Mouse (Mus musculus): ENCODE results near the gene Rab11fip3. TPM values are rescaled to one million over a fixed set of nuclear protein-coding genes. Genes with fewer than 3 reads are reported as not detected.

Rab11fip3 gene
- polyA plus RNA-seq, 1 experiment from 2014 or later, result 27.0 TPM

DNA sequence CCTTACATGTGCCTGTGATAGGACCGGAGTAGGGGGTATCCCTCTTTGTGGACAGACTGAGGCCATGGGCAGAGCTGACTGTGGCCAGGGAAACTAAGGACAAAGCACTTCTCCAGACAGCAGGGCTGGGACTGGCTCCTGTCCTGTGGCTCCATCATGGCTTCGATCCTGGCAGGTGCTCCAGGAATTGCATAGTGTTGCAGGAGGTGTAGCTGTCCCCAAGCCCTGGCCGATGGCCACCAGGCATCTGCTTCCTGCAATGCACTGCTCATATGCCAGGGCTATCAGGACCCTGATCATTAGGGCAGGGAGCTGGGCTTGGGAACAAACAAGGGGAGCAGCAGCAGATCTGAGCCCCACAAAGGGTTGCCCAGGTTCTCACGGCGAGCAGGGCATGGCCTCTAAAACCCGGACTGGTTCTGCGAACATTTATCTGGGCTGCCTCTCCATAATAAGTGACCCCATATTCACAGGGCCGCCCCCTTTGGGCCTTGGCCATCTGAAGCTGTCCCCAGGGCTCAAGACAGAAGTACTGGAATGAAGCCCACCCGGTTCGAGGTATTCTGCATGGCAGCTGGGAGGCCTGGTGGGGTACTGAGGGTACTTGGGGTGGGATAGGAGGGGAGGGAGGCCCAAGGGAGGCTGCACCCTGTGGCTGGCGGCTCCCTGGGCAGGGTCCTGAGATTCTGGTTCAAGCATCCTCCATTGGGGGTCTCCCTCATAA is 110.4 kb downstream of the Rab11fip3 start:
- no peak overlapping the region for H3K4me2 ChIP-seq
- peaks cover 33% of the 10 kb centered on the region for H3K36me3 ChIP-seq
- no peak overlapping the region for H3K4me3 ChIP-seq (replicated peaks)
- H3K27ac ChIP-seq (replicated peaks), result no peak overlapping the region
- no peak overlapping the region for H3K9ac ChIP-seq (replicated peaks)
- no peaks in the 10 kb centered on the region for H3K4me1 ChIP-seq
- 95% methylated on average over 11 of the region's 11 CpGs for WGBS
- no peaks in the 10 kb centered on the region; the same call in 1 of the 2 replicates for H3K27me3 ChIP-seq (replicated peaks)
- H3K9me3 ChIP-seq (replicated peaks), result no peaks in the 10 kb centered on the region
- no peak for ATAC-seq (ENCODE audit: low FRiP score)

DNA sequence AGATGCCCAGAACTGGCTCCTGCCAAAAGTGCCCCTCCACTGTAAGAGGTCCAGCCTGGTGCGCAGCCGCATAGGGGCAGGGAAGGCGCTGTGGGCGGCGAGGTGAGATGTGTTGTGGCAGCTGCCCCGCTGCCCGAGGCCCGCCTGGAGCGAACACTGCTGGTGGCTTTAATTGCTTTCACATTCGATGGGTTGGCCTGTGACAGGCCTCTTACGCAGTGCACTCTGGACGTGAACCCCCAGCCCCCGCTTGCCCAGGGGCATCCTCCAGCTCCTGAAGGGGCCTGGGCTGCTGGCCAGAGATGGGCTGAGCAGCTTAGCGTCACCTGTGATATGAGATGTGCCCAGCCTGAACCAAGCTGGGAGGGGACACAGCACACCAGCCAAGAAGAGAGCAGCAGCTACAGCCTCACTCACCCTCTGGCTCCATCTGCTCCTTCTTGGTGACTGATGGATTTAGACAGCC is 111.7 kb downstream of the Rab11fip3 start:
- H3K9me3 ChIP-seq (replicated peaks), result no peaks in the 10 kb centered on the region
- 80% methylated on average over 14 of the region's 14 CpGs for WGBS
- ATAC-seq (ENCODE audit: low FRiP score), result no peak
- no peak overlapping the region for H3K9ac ChIP-seq (replicated peaks)
- no peaks in the 10 kb centered on the region for H3K4me1 ChIP-seq
- peaks cover 24% of the 10 kb centered on the region for H3K36me3 ChIP-seq
- H3K27ac ChIP-seq (replicated peaks), result no peak overlapping the region
- H3K4me2 ChIP-seq, result no peak overlapping the region
- H3K27me3 ChIP-seq (replicated peaks), result peaks cover 11% of the 10 kb centered on the region
- H3K4me3 ChIP-seq (replicated peaks), result no peak overlapping the region

DNA sequence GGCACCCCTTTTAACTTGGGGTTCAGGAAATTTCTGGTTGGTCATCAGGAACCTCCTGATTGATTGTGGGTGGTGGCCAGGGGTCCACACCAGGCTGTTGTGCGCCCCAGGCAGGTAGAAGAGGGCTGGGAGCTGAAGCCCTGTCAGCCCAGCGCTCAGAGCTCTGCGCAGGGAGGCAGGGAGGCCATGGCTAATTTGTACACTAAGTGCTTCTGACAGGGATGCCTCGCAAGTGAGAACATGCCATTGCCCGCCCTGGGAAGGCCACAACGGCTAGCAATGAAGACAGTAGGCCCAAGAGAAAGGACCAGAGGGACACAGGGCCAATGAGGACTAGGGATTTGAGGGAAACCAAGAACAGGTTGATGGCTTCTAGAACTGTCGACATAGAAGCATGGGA is 112.7 kb downstream of the Rab11fip3 start:
- Histone ChIP-seq H3K4me3 (replicated peaks) (no peak overlapping the region), H3K4me1 (peaks cover 8% of the 10 kb centered on the region), H3K9me3 (replicated peaks) (no peaks in the 10 kb centered on the region), H3K36me3 (peaks cover 18% of the 10 kb centered on the region), H3K4me2 (no peak overlapping the region), H3K9ac (replicated peaks) (no peak overlapping the region), H3K27me3 (replicated peaks) (peaks cover 21% of the 10 kb centered on the region), H3K27ac (replicated peaks) (no peak overlapping the region)
- WGBS, result 78% methylated on average over 7 of the region's 7 CpGs
- ATAC-seq (ENCODE audit: low FRiP score), result no peak

DNA sequence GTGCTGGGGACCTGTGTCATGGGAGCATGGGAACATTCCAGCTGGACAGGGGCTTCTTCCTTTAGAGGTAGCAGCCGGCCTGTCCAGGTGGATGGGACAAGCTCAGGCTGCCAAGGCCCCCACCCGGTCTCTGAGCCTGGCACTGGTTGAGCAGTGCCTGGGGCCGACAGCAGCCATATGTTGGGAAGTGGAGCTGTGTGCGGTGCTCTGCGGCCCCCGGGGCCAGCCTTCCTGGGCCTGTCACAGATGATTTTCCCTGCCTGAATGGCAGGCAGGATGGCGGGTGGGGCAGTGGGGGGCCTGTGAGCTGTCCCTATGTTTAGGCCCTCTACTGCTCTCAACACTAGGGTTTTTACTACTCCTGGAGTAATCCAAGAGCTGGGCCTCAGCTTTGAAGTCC is 113.2 kb downstream of the Rab11fip3 start:
- no peak for ATAC-seq (ENCODE audit: low FRiP score)
- H3K4me3 ChIP-seq (replicated peaks), result no peak overlapping the region

DNA sequence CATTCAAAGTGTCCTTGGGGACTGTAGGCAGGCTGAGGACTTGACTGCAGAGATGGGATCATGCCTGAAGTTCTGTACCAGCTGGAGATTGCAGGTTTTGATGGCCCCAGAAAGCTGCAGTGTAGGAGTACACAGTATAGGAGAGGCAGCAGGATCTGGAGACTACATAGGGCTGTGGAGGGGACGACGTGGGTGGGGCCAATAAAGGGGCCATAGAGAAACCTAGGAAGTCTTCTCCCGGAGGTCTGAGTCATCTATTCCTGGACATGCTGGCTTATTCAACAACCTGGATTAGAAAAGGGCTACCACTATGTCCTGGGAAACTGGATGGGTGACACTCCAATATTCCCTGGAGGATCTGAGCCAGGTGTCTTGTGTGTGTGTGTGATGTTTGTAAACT is 113.6 kb downstream of the Rab11fip3 start:
- Histone ChIP-seq H3K27me3 (replicated peaks) (peaks cover 29% of the 10 kb centered on the region), H3K36me3 (peaks cover 16% of the 10 kb centered on the region), H3K4me2 (no peak overlapping the region), H3K9ac (replicated peaks) (no peak overlapping the region), H3K4me1 (peaks cover 15% of the 10 kb centered on the region), H3K9me3 (replicated peaks) (no peaks in the 10 kb centered on the region), H3K4me3 (replicated peaks) (no peak overlapping the region), H3K27ac (replicated peaks) (no peak overlapping the region)
- ATAC-seq (ENCODE audit: low FRiP score), result no peak
- WGBS, result 45% methylated on average over 3 of the region's 3 CpGs

More for the DNA sequence above, 113.2 kb downstream of the Rab11fip3 start:
- Histone ChIP-seq H3K27me3 (replicated peaks) (peaks cover 25% of the 10 kb centered on the region), H3K9ac (replicated peaks) (no peak overlapping the region), H3K9me3 (replicated peaks) (no peaks in the 10 kb centered on the region), H3K36me3 (peaks cover 18% of the 10 kb centered on the region), H3K4me1 (peaks cover 12% of the 10 kb centered on the region), H3K4me2 (no peak overlapping the region), H3K27ac (replicated peaks) (no peak overlapping the region)
- WGBS, result 47% methylated on average over 7 of the region's 7 CpGs

DNA sequence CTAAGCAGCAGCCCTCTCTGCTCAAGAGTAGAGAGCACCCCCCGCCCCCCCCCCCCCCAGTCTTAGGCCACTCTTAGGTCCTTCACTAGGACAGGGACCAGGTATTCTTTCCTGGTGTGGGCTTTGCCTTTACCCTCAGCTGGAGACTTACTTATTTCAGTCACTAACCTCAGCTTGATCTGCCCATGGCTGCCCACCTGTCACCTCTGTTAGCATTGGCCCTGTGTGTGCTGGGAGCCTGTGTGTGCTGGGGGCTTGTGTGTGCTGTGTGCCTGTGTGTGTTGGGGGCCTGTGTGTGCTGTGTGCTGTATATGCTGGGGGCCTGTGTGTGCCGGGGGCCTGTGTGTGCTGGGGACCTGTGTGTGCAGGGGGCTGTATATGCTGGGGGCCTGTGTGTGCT is 114.7 kb downstream of the Rab11fip3 start:
- H3K36me3 ChIP-seq, result peaks cover 6% of the 10 kb centered on the region
- H3K27me3 ChIP-seq (replicated peaks), result peaks cover 39% of the 10 kb centered on the region
- no peak for ATAC-seq (ENCODE audit: low FRiP score)
- H3K4me3 ChIP-seq (replicated peaks), result no peak overlapping the region
- peaks cover 15% of the 10 kb centered on the region for H3K4me1 ChIP-seq
- no peak overlapping the region for H3K4me2 ChIP-seq
- H3K9ac ChIP-seq (replicated peaks), result no peak overlapping the region
- WGBS, result 81% methylated on average over 1 of the region's 2 CpGs
- no peaks in the 10 kb centered on the region for H3K9me3 ChIP-seq (replicated peaks)
- H3K27ac ChIP-seq (replicated peaks), result no peak overlapping the region

DNA sequence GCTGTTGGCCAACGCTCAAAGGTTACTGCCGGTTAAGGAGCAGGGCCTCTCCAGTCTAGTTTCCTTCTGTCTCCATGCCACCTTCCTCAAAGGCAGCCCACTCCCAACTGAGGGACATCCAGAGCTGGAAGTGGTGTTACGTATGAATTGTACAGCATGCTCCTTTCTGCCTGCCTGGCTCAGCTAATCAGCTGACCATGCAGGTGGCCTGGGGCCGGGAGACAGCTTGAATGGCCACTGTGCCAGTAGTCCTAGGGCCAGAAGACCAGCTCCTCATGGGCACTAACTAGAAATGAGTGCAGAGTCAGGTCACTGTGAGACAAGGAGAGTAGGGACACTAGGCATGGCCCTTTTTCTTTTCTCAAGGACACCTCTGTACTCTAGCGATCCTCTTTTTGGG is 116.2 kb downstream of the Rab11fip3 start:
- Histone ChIP-seq H3K36me3 (no peaks in the 10 kb centered on the region; the same call in 1 of the 2 replicates), H3K4me3 (replicated peaks) (no peak overlapping the region), H3K27me3 (replicated peaks) (peaks cover 42% of the 10 kb centered on the region), H3K9ac (replicated peaks) (no peak overlapping the region), H3K9me3 (replicated peaks) (no peaks in the 10 kb centered on the region), H3K27ac (replicated peaks) (no peak overlapping the region), H3K4me1 (peaks cover 15% of the 10 kb centered on the region), H3K4me2 (no peak overlapping the region)
- 76% methylated on average over 5 of the region's 5 CpGs for WGBS
- ATAC-seq (ENCODE audit: low FRiP score), result no peak

DNA sequence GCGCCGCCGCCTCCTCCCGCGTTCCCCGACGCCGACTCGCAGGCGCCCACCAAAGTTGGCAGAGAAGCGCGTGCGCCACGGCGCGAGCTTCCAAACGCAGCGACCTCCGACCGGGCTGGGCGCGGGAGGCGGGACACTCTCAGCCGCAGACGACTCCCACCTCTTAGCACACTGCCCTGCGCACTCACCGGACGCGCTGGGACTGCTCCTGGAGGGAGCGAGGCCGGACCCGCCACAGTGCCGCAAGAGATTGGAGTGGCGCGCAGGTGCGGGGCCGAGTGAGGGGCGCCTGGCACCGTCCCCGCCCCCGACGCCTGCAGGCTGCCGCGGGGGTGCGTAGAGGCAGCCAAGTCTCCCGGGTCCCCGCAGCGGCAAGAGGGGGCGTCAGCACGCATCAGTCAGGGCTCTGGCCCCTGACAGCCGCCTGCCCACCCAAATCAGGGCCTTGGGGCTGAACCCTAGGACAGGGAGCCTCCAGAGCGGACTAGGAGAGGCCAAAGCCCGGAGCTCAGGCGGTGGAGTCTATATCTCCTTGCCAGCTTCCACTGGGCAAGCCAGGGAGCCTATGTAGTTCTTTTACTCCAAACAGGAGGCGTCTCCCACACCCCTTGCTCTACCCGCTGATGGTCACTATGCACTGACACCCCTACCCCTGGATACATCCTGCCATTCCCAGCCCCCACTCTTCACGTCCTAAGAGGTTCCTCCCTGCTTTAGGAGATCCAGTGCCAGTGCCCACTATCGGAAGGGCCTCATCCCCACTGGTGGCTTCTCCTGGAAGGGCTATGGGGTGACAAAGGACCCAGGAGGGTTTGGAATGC is 117.3 kb downstream of the Rab11fip3 start, which contains the start of gene A930017K11Rik:
Gene A930017K11Rik (minus strand): TSS at position 763 of the 821 bp plus-strand sequence.
- H3K36me3 ChIP-seq, result no peaks in the 10 kb centered on the region
- H3K9me3 ChIP-seq (replicated peaks), result no peaks in the 10 kb centered on the region
- WGBS, result under 1% methylated on average over 56 of the region's 58 CpGs
- peaks cover 15% of the 10 kb centered on the region for H3K4me1 ChIP-seq
- H3K4me3 ChIP-seq (replicated peaks), result peak within 1 kb of the TSS; percentile 35
- peak within 1 kb of the TSS; percentile 60 for H3K4me2 ChIP-seq
- ATAC-seq (ENCODE audit: low FRiP score), result no peak
- peaks cover 42% of the 10 kb centered on the region for H3K27me3 ChIP-seq (replicated peaks)
- no peak within 1 kb of the TSS for H3K27ac ChIP-seq (replicated peaks)
- 0 out of 2 replicates have a peak within 1 kb of the TSS, but pooled peaks have one; percentile 23 for H3K9ac ChIP-seq (replicated peaks)

DNA sequence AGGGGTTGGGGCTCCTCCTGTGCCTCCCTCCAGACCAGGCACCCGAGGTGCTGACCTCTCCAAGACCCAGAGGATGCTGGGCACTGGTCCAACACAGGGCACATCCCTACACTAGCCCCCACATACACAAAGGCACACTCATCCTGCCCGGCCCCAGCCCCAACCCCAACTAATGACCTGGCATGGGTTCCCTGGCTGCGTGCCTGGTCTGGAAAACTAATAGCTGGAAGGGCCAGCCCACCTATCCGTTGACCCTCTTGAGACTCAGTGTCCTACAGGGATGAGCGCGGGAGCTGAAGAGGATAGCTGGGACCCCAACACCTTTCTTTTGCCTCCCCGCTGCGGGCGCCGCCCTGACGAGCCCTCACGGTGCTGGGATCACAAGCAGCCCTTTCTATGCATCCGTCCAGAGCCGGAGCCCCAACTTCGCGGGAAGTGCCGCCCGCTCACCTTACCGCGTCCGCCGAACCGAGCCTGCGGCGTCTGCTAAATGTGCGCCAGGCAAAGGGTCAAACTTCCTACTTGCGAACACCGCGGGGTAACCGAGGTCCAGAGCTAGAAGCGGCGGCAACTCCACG is 118.0 kb downstream of the Rab11fip3 start:
- Histone ChIP-seq H3K4me2 (peak overlapping the region; percentile 60), H3K4me3 (replicated peaks) (peak overlapping the region; percentile 35), H3K27ac (replicated peaks) (no peak overlapping the region), H3K9me3 (replicated peaks) (no peaks in the 10 kb centered on the region), H3K27me3 (replicated peaks) (peaks cover 42% of the 10 kb centered on the region), H3K9ac (replicated peaks) (no peak overlapping the region), H3K4me1 (peaks cover 15% of the 10 kb centered on the region), H3K36me3 (no peaks in the 10 kb centered on the region)
- under 1% methylated on average over 33 of the region's 33 CpGs for WGBS
- no peak for ATAC-seq (ENCODE audit: low FRiP score)

DNA sequence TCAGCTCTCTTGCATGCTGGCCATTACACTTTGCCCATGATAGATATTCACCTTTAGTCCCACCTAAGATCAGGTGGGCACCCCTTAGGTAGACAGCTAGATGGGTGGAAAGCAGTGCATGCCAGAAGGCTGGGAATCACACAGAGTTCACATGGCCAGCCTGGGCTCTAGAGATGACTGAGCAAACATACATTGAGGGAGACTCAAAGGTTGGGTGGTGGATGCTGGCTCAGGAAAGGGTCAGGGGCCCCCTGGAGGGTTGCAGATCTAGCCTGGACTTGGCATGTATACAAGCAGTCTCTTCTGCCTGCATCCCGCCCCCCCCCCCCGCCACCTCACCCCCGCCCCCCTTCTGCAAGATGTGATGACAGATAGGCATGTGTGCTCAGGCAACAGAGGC is 118.6 kb downstream of the Rab11fip3 start:
- Histone ChIP-seq H3K27ac (replicated peaks) (no peak overlapping the region), H3K36me3 (no peaks in the 10 kb centered on the region), H3K4me2 (peak overlapping the region; percentile 60; the same call in 1 of the 2 replicates), H3K4me3 (replicated peaks) (no peak overlapping the region; the same call in 1 of the 2 replicates), H3K27me3 (replicated peaks) (peaks cover 42% of the 10 kb centered on the region), H3K9ac (replicated peaks) (no peak overlapping the region), H3K4me1 (peaks cover 15% of the 10 kb centered on the region), H3K9me3 (replicated peaks) (no peaks in the 10 kb centered on the region)
- WGBS, result 11% methylated on average over 3 of the region's 3 CpGs
- ATAC-seq (ENCODE audit: low FRiP score), result no peak

DNA sequence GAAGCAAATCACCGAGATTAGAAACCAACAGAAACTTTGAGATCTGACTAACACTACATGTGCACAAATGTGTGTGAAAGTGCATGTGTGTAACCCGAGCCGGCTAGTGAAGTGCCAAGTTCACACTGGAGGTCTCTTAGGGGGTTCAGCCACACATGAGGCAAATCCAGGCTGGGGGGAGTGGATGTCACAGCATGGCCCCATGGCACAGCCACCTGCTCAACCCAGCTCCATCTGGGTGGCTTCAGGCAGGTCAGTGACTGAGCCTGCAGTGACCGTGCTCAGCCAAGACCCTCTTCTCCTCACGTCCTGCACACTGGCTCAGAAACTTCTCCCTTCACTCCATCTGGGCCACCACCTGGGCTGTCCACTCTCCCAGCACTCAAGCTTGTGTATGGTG is 119.4 kb downstream of the Rab11fip3 start:
- 77% methylated on average over 5 of the region's 5 CpGs for WGBS
- ATAC-seq (ENCODE audit: low FRiP score), result no peak
- no peak overlapping the region for H3K4me3 ChIP-seq (replicated peaks)
- no peak overlapping the region for H3K9ac ChIP-seq (replicated peaks)
- peaks cover 42% of the 10 kb centered on the region for H3K27me3 ChIP-seq (replicated peaks)
- H3K27ac ChIP-seq (replicated peaks), result no peak overlapping the region
- H3K9me3 ChIP-seq (replicated peaks), result no peaks in the 10 kb centered on the region
- no peak overlapping the region for H3K4me2 ChIP-seq
- H3K4me1 ChIP-seq, result peaks cover 15% of the 10 kb centered on the region
- no peaks in the 10 kb centered on the region for H3K36me3 ChIP-seq

Data from neural tube, embryonic 15.5 days (tissue).